25 mouse cellular contexts compared by ENCODE assay signal in genomic region chr10:127592423-127592822, GRCm38 (mm10). TPM values are rescaled to one million over a fixed set of nuclear protein-coding genes. Genes with fewer than 3 reads are reported as not detected.
DNase-seq lines count a peak whose midpoint lies in the region; ATAC-seq and TF ChIP-seq lines count a peak whose summit lies in the region.
"Had no signal": no experiment of that assay in that cellular context is flagged by ENCODE, and none has a peak within 500 bp of the region (broad histone marks: within the 10 kb centered on the region; RNA-seq: fewer than 3 reads in every experiment).

No protein-coding gene starts in this region.

- H3K36me3 ChIP-seq in hindbrain, embryonic 11.5 days (ENCODE audit: control insufficient read depth, insufficient read depth, low read length), result peaks cover 20% of the 10 kb centered on the region
- peaks cover 94% of the 10 kb centered on the region for H3K36me3 ChIP-seq in hindbrain, embryonic 13.5 days
- H3K36me3 ChIP-seq in MEL (ENCODE audit: control insufficient read depth in 1 of 2, insufficient read depth in 2 of 2, low read length in 2 of 2), result peaks cover 0 to 13% of the 10 kb centered on the region in 2 experiments; a peak in 2 of 4 replicates
- H3K36me3 ChIP-seq in intestine, embryonic 15.5 days, result peaks cover 34% of the 10 kb centered on the region
- 0 out of 2 replicates have a peak, but pooled peaks cover 12% of the 10 kb centered on the region for H3K36me3 ChIP-seq in stomach, embryonic 16.5 days (ENCODE audit: control insufficient read depth, insufficient read depth, low read length)

- TF ChIP-seq EP300 in MEL (IDR thresholded peaks at IDR 0.05; ENCODE audit: low read depth in 1 of 2, low read length in 2 of 2), result peak in 1 of 2 experiments; percentile 45; a peak in 2 of 4 replicates

- no peak overlapping the region for H3K4me3 ChIP-seq in hindbrain, embryonic 11.5 days (ENCODE audit: low read depth, low read length)
- H3K4me3 ChIP-seq in hindbrain, embryonic 13.5 days, result no peak overlapping the region
- no peak overlapping the region for H3K4me3 ChIP-seq in MEL (ENCODE audit: control insufficient read depth in 1 of 2, insufficient read depth in 1 of 2, low read depth in 2 of 2, low read length in 2 of 2)
- H3K4me3 ChIP-seq in intestine, embryonic 15.5 days (replicated peaks), result no peak overlapping the region
- H3K4me3 ChIP-seq in stomach, embryonic 16.5 days (replicated peaks; ENCODE audit: low read length), result no peak overlapping the region
- H3K4me3 ChIP-seq: forebrain, embryonic 15.5 days; heart, embryonic 12.5 days; hindbrain, embryonic 12.5 days; kidney, embryonic 15.5 days; midbrain, embryonic 12.5 days had no signal

- no peaks in the 10 kb centered on the region for H3K9me3 ChIP-seq in hindbrain, embryonic 11.5 days (ENCODE audit: control insufficient read depth, low read length)
- no peaks in the 10 kb centered on the region for H3K9me3 ChIP-seq in hindbrain, embryonic 13.5 days
- no peaks in the 10 kb centered on the region for H3K9me3 ChIP-seq in MEL (replicated peaks; ENCODE audit: insufficient read depth, low read length)
- H3K9me3 ChIP-seq in intestine, embryonic 15.5 days, result no peaks in the 10 kb centered on the region
- no peaks in the 10 kb centered on the region for H3K9me3 ChIP-seq in stomach, embryonic 16.5 days (replicated peaks; ENCODE audit: control insufficient read depth, low read length)
- H3K9me3 ChIP-seq: forebrain, embryonic 15.5 days; heart, embryonic 12.5 days; hindbrain, embryonic 12.5 days; kidney, embryonic 15.5 days; midbrain, embryonic 12.5 days had no signal

- peak overlapping the region; percentile 4; the same call in 1 of the 2 replicates for H3K27ac ChIP-seq in hindbrain, embryonic 11.5 days (ENCODE audit: low read depth, low read length)
- H3K27ac ChIP-seq in hindbrain, embryonic 13.5 days, result no peak overlapping the region
- no peak overlapping the region for H3K27ac ChIP-seq in MEL (ENCODE audit: control insufficient read depth, low read depth, low read length)
- H3K27ac ChIP-seq in intestine, embryonic 15.5 days, result 0 out of 2 replicates have a peak overlapping the region, but pooled peaks have one; percentile 55
- H3K27ac ChIP-seq in stomach, embryonic 16.5 days (ENCODE audit: low read length), result peak overlapping the region; percentile 84; the same call in 1 of the 2 replicates
- H3K27ac ChIP-seq: forebrain, embryonic 15.5 days; hindbrain, embryonic 12.5 days; midbrain, embryonic 12.5 days had no signal

- WGBS in hindbrain, embryonic 11.5 days, result 97% methylated on average over 7 of the region's 7 CpGs
- 95% methylated on average over 7 of the region's 7 CpGs for WGBS in hindbrain, embryonic 13.5 days
- 82% methylated on average over 7 of the region's 7 CpGs for WGBS in intestine, embryonic 15.5 days
- WGBS in stomach, embryonic 16.5 days, result 86% methylated on average over 7 of the region's 7 CpGs

- intact Hi-C loops in heart, postnatal 14 days (cut with DNase I), result no loop called here

- no peak for TF ChIP-seq POLR2A in MEL (IDR thresholded peaks at IDR 0.05; ENCODE audit: control insufficient read depth in 1 of 2, insufficient read depth in 1 of 2, low read depth in 1 of 2, low read length in 2 of 2, poor library complexity in 1 of 2)

- H3K79me2 ChIP-seq in MEL (ENCODE audit: control insufficient read depth, insufficient read depth, low read length, poor library complexity), result no peaks in the 10 kb centered on the region

- H3K4me1 ChIP-seq in hindbrain, embryonic 11.5 days (replicated peaks; ENCODE audit: control insufficient read depth, insufficient read depth, low read length), result peaks cover 3% of the 10 kb centered on the region; the same call in 1 of the 2 replicates
- H3K4me1 ChIP-seq in hindbrain, embryonic 13.5 days (replicated peaks), result peaks cover 29% of the 10 kb centered on the region
- H3K4me1 ChIP-seq in MEL (ENCODE audit: control insufficient read depth in 1 of 2, insufficient read depth in 2 of 2, low read length in 2 of 2), result peaks cover 0 to 37% of the 10 kb centered on the region in 2 experiments; a peak in 2 of 4 replicates
- H3K4me1 ChIP-seq in intestine, embryonic 15.5 days (replicated peaks), result peaks cover 46% of the 10 kb centered on the region
- H3K4me1 ChIP-seq in stomach, embryonic 16.5 days (ENCODE audit: control insufficient read depth, insufficient read depth, low read length), result peaks cover 36% of the 10 kb centered on the region

- ATAC-seq in hindbrain, embryonic 11.5 days (ENCODE audit: low FRiP score), result no peak
- ATAC-seq in hindbrain, embryonic 13.5 days (ENCODE audit: low FRiP score), result no peak
- 0 out of 2 replicates have a peak, but pooled peaks have one; percentile 32 for ATAC-seq in intestine, embryonic 15.5 days
- no peak for ATAC-seq in stomach, embryonic 16.5 days (ENCODE audit: insufficient read depth, low FRiP score)
- ATAC-seq: forebrain, embryonic 15.5 days had no signal

- TF ChIP-seq RAD21 in MEL (IDR thresholded peaks at IDR 0.05; ENCODE audit: low read depth, low read length), result no peak

- no peaks in the 10 kb centered on the region for H3K27me3 ChIP-seq in hindbrain, embryonic 11.5 days (ENCODE audit: control insufficient read depth, insufficient read depth, low read length)
- H3K27me3 ChIP-seq in hindbrain, embryonic 13.5 days, result no peaks in the 10 kb centered on the region
- no peaks in the 10 kb centered on the region; a peak in 1 of 4 replicates for H3K27me3 ChIP-seq in MEL (ENCODE audit: control insufficient read depth in 1 of 2, insufficient read depth in 2 of 2, low read length in 2 of 2)
- no peaks in the 10 kb centered on the region for H3K27me3 ChIP-seq in intestine, embryonic 15.5 days (replicated peaks)
- no peaks in the 10 kb centered on the region for H3K27me3 ChIP-seq in stomach, embryonic 16.5 days (ENCODE audit: control insufficient read depth, insufficient read depth, low read length)
- H3K27me3 ChIP-seq: forebrain, embryonic 15.5 days; heart, embryonic 12.5 days; hindbrain, embryonic 12.5 days; kidney, embryonic 15.5 days; midbrain, embryonic 12.5 days had no signal

- H3K4me2 ChIP-seq in hindbrain, embryonic 11.5 days (replicated peaks; ENCODE audit: low read depth, low read length), result no peak overlapping the region
- no peak overlapping the region for H3K4me2 ChIP-seq in hindbrain, embryonic 13.5 days
- H3K4me2 ChIP-seq in intestine, embryonic 15.5 days (replicated peaks), result no peak overlapping the region
- no peak overlapping the region for H3K4me2 ChIP-seq in stomach, embryonic 16.5 days (ENCODE audit: low read depth, low read length)
- H3K4me2 ChIP-seq: forebrain, embryonic 15.5 days; heart, embryonic 12.5 days; hindbrain, embryonic 12.5 days; kidney, embryonic 15.5 days; midbrain, embryonic 12.5 days had no signal

- no peak for DNase-seq in hindbrain, embryonic 11.5 days (ENCODE audit: low spot score)
- DNase-seq in MEL (ENCODE audit: low read depth, low spot score), result peak; percentile 46
- no peak for DNase-seq in heart, adult 11 months
- DNase-seq in ovary, adult 18-20 months (ENCODE audit: low spot score), result no peak
- no peak for DNase-seq in heart, postnatal 14 days
- DNase-seq: adrenal gland, postnatal 10 days; cerebellum, adult 2 months; cerebellum, postnatal 25 days; gastrocnemius, postnatal 10 days; heart, postnatal 10 days; kidney, postnatal 36 days; layer of hippocampus, postnatal 36 days; retina, postnatal 1 day; thymus, adult 2 months; thymus, postnatal 4 days had no signal

- no peak overlapping the region for H3K9ac ChIP-seq in hindbrain, embryonic 11.5 days (ENCODE audit: low read depth, low read length)
- no peak overlapping the region for H3K9ac ChIP-seq in hindbrain, embryonic 13.5 days
- H3K9ac ChIP-seq in MEL (ENCODE audit: control insufficient read depth, low read depth, low read length, poor library complexity, severe bottlenecking), result no peak overlapping the region
- H3K9ac ChIP-seq in intestine, embryonic 15.5 days, result no peak overlapping the region
- no peak overlapping the region for H3K9ac ChIP-seq in stomach, embryonic 16.5 days (ENCODE audit: low read length)
- H3K9ac ChIP-seq: forebrain, embryonic 15.5 days; heart, embryonic 12.5 days; hindbrain, embryonic 12.5 days; kidney, embryonic 15.5 days; midbrain, embryonic 12.5 days had no signal

- TF ChIP-seq CTCF in MEL (IDR thresholded peaks at IDR 0.05 in 2 of 3, conservative IDR thresholded peaks at IDR 0.05 in 1 of 3; ENCODE audit: control insufficient read depth in 1 of 3, insufficient read depth in 1 of 3, low read depth in 2 of 3, low read length in 3 of 3, poor library complexity in 1 of 3, severe bottlenecking in 1 of 3), result no peak

RNA-seq across cellular contexts. Expression of gene Lrp1, which starts 28.5 kb away (rescaled TPM):
- polyA plus RNA-seq in hindbrain, embryonic 11.5 days (2014; fragmentation: Nextera tagmentation; extraction: Ambion mirVana), result 66.3 and 67.1 TPM in 2 replicates
- polyA plus RNA-seq in hindbrain, embryonic 13.5 days (2015; fragmentation: Nextera tagmentation; extraction: Ambion mirVana), result 101 and 108 TPM in 2 replicates
- total RNA-seq in MEL (2012; rRNA removed), result 0.33 and 0.42 TPM in 2 replicates
- polyA plus RNA-seq in MEL (2012; ENCODE audit: insufficient read depth in 1 of 2, insufficient read length in 2 of 2, low read depth in 1 of 2, low replicate concordance in 2 of 2, missing spikeins in 1 of 2), result under 1 TPM in 1 of 2 experiments, not detected in 1; 0.39 TPM
- 67.2 and 77.1 TPM in 2 replicates for polyA plus RNA-seq in intestine, embryonic 15.5 days (2015; fragmentation: Nextera tagmentation; extraction: Ambion mirVana)
- polyA plus RNA-seq in stomach, embryonic 16.5 days (2015; fragmentation: Nextera tagmentation; extraction: Ambion mirVana), result 95.6 and 102 TPM in 2 replicates
- total RNA-seq in heart, postnatal 14 days (2021), result 100 to 1,000 TPM in 1 of 2 experiments, 10 to 100 TPM in 1; 85.0 to 105 TPM

RNA-seq across cellular contexts. Expression of gene Stat6, which starts 50.4 kb away (rescaled TPM):
- 6.0 and 6.9 TPM in 2 replicates for polyA plus RNA-seq in hindbrain, embryonic 11.5 days (2014; fragmentation: Nextera tagmentation; extraction: Ambion mirVana)
- 4.9 and 5.0 TPM in 2 replicates for polyA plus RNA-seq in hindbrain, embryonic 13.5 days (2015; fragmentation: Nextera tagmentation; extraction: Ambion mirVana)
- total RNA-seq in MEL (2012; rRNA removed), result 31.1 and 34.9 TPM in 2 replicates
- 10 to 100 TPM in 1 of 2 experiments, not detected in 1; 50.2 TPM for polyA plus RNA-seq in MEL (2012; ENCODE audit: insufficient read depth in 1 of 2, insufficient read length in 2 of 2, low read depth in 1 of 2, low replicate concordance in 2 of 2, missing spikeins in 1 of 2)
- polyA plus RNA-seq in intestine, embryonic 15.5 days (2015; fragmentation: Nextera tagmentation; extraction: Ambion mirVana), result 37.7 and 39.9 TPM in 2 replicates
- polyA plus RNA-seq in stomach, embryonic 16.5 days (2015; fragmentation: Nextera tagmentation; extraction: Ambion mirVana), result 49.7 and 60.3 TPM in 2 replicates
- 10 to 100 TPM; 46.9 to 49.9 TPM for total RNA-seq in heart, postnatal 14 days (2021)

RNA-seq across cellular contexts. Expression of gene Nxph4, which starts 58.1 kb away (rescaled TPM):
- 54.5 and 59.8 TPM in 2 replicates for polyA plus RNA-seq in hindbrain, embryonic 11.5 days (2014; fragmentation: Nextera tagmentation; extraction: Ambion mirVana)
- 139 and 176 TPM in 2 replicates for polyA plus RNA-seq in hindbrain, embryonic 13.5 days (2015; fragmentation: Nextera tagmentation; extraction: Ambion mirVana)
- total RNA-seq in MEL (2012; rRNA removed), result not detected in 2 replicates
- under 1 TPM in 1 of 2 experiments, not detected in 1; 0.24 TPM for polyA plus RNA-seq in MEL (2012; ENCODE audit: insufficient read depth in 1 of 2, insufficient read length in 2 of 2, low read depth in 1 of 2, low replicate concordance in 2 of 2, missing spikeins in 1 of 2)
- polyA plus RNA-seq in intestine, embryonic 15.5 days (2015; fragmentation: Nextera tagmentation; extraction: Ambion mirVana), result 4.9 and 5.7 TPM in 2 replicates
- polyA plus RNA-seq in stomach, embryonic 16.5 days (2015; fragmentation: Nextera tagmentation; extraction: Ambion mirVana), result 3.4 and 4.6 TPM in 2 replicates
- total RNA-seq in heart, postnatal 14 days (2021), result 1 to 10 TPM; 1.1 TPM
- total RNA-seq: granulocyte monocyte progenitor cell, adult 5-6 weeks; liver, adult 2 months had no signal
- polyA plus RNA-seq: liver, adult 2 months had no signal

Comparison
In these comparisons a context has a peak if more than half of its experiments do, and no peak if none do; other contexts are left out.
1. H3K27ac ChIP-seq: peak in hindbrain, embryonic 11.5 days (single experiment), intestine, embryonic 15.5 days (single experiment) and stomach, embryonic 16.5 days (single experiment); none in hindbrain, embryonic 13.5 days (single experiment) and MEL (single experiment).
2. RNA of gene Lrp1, which starts 28.5 kb away (polyA plus RNA-seq): 101 to 108 TPM in hindbrain, embryonic 13.5 days, 95.6 to 102 TPM in stomach, embryonic 16.5 days, 67.2 to 77.1 TPM in intestine, embryonic 15.5 days and 66.3 to 67.1 TPM in hindbrain, embryonic 11.5 days; 0.39 TPM in MEL; every median in the first group is over 10 times any median in the second.